Mouse (Mus musculus) frontal cortex, postnatal 14 days (tissue): ENCODE measurements around the gene Bcl2.

Experiments used
- DNase-seq, 2 experiments: peaks; one replicate each; pipeline ENCODE4 v3.0.0; 2022; ENCODE audit warnings: low spot score in 2 of 2

Gene Bcl2

DNA sequence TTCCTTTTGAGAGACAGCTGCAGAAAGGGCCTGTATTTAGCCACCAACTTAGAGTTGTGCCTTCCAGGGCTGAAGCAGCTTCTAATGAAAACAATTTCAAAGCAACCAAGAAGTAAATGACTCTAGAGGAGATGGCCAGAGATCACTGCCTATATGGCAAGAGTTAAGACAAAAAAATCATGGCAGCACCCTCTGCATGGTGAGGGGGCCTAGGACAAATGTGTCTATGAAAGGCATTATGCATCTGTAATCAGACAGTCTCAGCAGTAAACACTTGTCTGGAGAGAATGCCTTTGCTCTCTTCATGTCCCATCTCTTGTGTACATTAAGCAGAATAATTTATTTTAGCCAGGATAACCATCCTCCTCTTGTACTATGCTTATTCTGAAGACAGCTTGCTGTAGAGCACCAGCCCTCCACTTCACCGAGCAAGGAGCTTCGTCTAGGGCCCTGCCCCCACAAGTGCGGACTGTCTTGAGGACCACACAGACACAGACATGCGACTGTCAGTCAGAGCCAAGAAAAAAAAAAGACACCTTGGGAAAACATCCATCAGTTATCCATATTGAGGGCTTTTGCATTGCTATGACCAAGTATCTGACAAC lies 126.1 kb downstream of the Bcl2 start:
- no peak for DNase-seq

GRCm38 (mm10) chr1:106586761-106587160 lies 127.3 kb downstream of the Bcl2 start:
- DNase-seq, result no peak

- DNase-seq, result no peak
Measured at GRCm38 (mm10) chr1:106585349-106585748, 128.7 kb downstream of the Bcl2 start.

DNA sequence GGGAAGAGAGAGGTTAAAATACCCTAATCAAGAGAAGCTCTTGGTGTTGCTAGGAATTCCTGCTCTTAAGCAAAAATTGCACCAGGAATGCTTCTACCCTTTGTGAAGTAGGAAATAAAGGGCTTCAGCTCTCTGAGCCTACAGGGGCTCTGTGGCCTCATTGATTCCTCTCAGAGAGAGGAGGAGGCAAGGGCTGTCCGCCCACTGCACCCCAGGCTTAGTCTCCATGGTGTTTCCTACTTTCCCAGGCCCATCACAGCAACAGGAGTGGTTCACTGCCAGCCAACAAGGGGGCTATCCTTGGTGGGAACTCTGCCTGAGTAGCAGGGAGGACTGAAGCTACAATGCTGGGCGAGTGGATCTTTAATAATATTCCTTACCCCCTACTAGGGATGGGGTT lies 129.2 kb downstream of the Bcl2 start:
- DNase-seq, result no peak

DNA sequence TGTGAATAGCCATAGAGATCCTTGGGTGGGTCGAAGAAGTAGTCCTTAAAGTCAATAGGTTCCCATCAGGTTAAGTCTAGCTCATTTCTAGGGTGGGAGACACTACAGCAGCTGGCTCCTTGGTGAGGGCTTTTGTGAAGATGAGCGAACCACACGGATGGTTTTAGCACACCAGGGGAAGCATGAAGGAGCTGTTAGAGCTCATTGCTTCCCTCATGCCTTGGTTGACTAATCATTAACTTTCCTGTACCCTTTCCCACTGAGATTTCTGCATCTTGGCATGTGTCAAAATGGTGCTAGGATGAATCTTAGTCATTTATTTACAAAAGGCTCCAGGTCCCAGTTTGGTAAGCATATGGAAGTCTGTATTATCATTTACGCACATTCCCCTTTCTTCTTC lies 129.8 kb downstream of the Bcl2 start:
- DNase-seq, result no peak

DNA sequence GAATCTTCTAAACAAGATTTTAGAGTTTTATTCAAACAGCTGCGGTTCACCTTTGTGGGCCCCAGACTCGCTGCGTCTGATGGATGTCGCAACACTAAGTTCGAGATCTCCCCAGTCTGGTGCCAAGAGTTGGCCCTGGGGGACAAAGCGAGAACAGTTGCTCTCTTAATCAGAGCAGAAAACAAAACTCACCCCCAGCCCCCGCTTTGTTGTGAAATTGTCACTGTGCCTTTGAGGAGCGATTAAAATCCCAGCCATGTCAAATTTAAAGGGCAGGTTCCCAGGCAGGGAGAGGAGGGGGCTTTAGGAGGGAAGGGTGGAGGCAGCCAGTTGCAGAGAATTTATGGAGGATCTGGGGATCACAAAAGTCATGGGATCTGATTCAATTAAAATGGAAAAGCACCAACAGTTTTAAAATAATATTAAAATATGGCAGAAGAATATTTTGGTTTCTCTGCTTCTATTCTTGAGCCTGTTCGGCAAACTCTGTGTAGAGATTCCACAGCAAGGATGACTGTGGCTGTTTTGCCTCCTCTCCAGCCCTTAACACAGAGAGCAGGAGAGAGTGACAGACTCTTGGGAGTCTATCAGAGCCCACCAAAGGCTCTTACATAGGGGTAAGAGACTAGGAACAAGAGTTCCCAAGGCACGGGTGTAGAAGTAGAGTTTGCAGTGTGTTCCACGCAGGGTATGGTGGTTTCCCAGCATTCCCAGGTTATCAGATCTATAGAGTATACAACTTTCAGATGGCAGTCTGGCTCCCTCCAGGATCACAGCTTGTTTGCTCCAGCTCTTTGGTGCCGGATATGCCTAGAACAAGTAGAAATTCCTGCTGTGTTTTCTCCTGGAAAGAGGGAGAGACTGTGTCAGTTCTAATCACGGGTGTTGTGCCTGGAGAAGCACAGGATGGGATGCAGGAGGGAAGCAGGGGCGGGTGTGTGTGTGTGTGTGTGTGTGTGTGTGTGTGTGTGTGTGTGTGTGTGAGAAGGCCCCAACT lies 130.5 kb downstream of the Bcl2 start:
- DNase-seq, result no peak

GRCm38 (mm10) chr1:106582810-106583209 lies 131.3 kb downstream of the Bcl2 start:
- DNase-seq, result no peak

DNA sequence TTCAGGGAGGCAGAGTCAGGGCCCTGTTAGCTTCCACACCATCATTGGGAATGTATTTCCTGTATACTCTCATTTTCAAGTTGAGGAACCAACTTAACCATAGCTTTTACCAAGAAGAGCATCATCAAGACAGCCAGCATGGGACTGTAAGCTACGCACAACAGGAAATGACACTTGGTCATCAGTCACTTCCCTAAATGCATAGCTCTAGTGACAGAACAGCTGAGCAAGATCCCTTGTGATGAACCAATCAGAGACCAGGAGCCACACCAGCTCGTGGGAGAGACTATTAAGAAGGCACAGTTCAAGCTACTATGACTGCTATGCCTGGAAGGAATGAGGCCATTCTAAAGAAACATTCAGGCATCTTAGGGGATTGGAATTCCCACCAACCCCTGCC lies 132.3 kb downstream of the Bcl2 start:
- DNase-seq, result no peak

DNA sequence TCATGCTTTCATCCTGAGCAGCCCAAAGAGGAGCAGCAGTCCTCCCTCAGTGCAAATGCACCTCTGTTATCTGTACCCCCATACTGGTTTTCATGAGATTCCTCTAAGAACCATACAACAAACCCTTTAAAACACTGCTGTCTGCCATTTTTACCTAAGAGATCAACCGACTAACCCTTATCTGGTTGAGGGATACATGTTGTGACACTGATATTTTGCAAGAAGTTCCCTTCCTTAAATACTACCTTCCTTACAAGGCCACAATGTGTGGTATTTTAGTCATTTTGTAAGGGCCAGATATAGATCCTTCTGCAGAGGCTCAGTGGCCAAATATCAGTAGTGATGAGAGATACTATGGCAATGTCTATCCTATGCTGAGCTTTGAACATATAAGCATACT lies 134.3 kb downstream of the Bcl2 start:
- DNase-seq, result no peak

GRCm38 (mm10) chr1:106572506-106572905 lies 141.6 kb downstream of the Bcl2 start:
- no peak for DNase-seq

GRCm38 (mm10) chr1:106570870-106571269 lies 143.2 kb downstream of the Bcl2 start:
- DNase-seq, result no peak

DNA sequence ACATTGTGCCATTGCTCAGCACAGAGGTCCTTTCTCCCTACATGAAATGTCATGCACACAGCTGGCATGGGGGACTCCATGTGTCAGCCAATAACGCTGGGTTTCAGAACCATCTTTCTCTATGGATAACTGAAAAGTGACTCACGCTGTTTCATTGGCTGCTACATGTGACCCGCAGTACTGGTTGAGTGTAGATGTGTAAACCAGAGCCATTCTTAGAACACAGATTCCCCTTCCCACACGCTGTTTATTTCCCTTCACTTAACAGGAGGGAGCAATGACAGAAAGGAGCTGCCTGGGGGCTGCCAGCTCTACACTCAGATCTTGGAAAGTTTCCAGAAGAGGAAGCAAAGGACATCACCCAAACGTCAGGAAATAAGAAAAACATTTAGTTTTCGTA lies 143.7 kb downstream of the Bcl2 start:
- DNase-seq, result no peak

- no peak for DNase-seq
Measured at GRCm38 (mm10) chr1:106569674-106570073, 144.4 kb downstream of the Bcl2 start.

DNA sequence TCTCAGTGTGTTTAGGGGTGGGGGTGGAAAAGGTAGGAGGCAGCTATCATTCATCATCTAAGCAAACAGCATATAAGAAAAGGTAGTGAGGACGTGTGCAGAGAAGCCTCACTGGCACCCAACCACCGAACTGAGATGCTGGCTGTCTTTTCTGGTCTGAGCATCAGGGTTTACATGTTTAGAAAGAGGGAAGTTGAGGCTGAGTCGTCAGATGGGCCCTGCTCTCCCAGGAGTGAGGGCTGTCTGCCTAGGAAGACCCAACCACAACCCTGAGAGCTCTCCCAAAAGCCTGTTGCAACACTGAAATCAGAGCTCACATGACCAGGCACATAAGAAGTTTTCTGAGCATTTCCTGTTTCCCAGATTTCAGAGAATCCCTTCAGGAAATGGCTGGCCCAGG lies 145.2 kb downstream of the Bcl2 start:
- no peak for DNase-seq

GRCm38 (mm10) chr1:106567506-106567905 lies 146.6 kb downstream of the Bcl2 start:
- DNase-seq, result no peak

- DNase-seq, result no peak
Measured at GRCm38 (mm10) chr1:106566120-106567086, 147.7 kb downstream of the Bcl2 start.

GRCm38 (mm10) chr1:106565238-106565637 lies 148.8 kb downstream of the Bcl2 start:
- DNase-seq, result no peak

- DNase-seq, result no peak
Measured at GRCm38 (mm10) chr1:106564436-106564835, 149.6 kb downstream of the Bcl2 start.

- no peak for DNase-seq
Measured at GRCm38 (mm10) chr1:106562751-106563150, 151.3 kb downstream of the Bcl2 start.

- DNase-seq, result no peak
Measured at GRCm38 (mm10) chr1:106561085-106561760, 152.9 kb downstream of the Bcl2 start.

GRCm38 (mm10) chr1:106560105-106560504 lies 154.0 kb downstream of the Bcl2 start:
- DNase-seq, result no peak
